Mouse (Mus musculus) naive thymus-derived CD4-positive, alpha-beta T cell, adult 2 months (primary cell): ENCODE results near the gene Ssx2ip.

Experiments
- DNase-seq: peaks from one replicate; pipeline ENCODE4 v3.0.0-alpha.2; 2011; ENCODE audit warnings: low read depth

Gene Ssx2ip

GRCm38 (mm10) chr3:146436114-146436513 lies 31.7 kb downstream of the Ssx2ip start:
- no peak for DNase-seq

- DNase-seq: no peak
These were observed 35.6 kb downstream of the Ssx2ip start for GRCm38 (mm10) chr3:146440011-146440410.

GRCm38 (mm10) chr3:146440422-146440821 lies 36.0 kb downstream of the Ssx2ip start:
- no peak for DNase-seq

- DNase-seq: no peak
These were observed 38.0 kb downstream of the Ssx2ip start for GRCm38 (mm10) chr3:146442484-146442883.

GRCm38 (mm10) chr3:146442936-146443335 lies 38.5 kb downstream of the Ssx2ip start:
- DNase-seq: no peak

GRCm38 (mm10) chr3:146443380-146443779 lies 38.9 kb downstream of the Ssx2ip start:
- no peak for DNase-seq

GRCm38 (mm10) chr3:146444880-146445279 lies 40.4 kb downstream of the Ssx2ip start:
- DNase-seq: no peak

GRCm38 (mm10) chr3:146447156-146447555 lies 42.7 kb downstream of the Ssx2ip start:
- DNase-seq: no peak

- no peak for DNase-seq
These were observed 43.2 kb downstream of the Ssx2ip start for GRCm38 (mm10) chr3:146447598-146447997.

GRCm38 (mm10) chr3:146448372-146448771 lies 43.9 kb downstream of the Ssx2ip start:
- DNase-seq: no peak

GRCm38 (mm10) chr3:146448969-146449368 lies 44.5 kb downstream of the Ssx2ip start:
- no peak for DNase-seq

- DNase-seq: no peak
These were observed 45.4 kb downstream of the Ssx2ip start, which contains the start of gene Ctbs for GRCm38 (mm10) chr3:146449745-146450250. Gene Ctbs, plus strand, starts transcription at chr3:146449795.

GRCm38 (mm10) chr3:146450371-146450841 lies 46.0 kb downstream of the Ssx2ip start:
- DNase-seq: peak; percentile 92

GRCm38 (mm10) chr3:146451375-146451774 lies 46.9 kb downstream of the Ssx2ip start:
- DNase-seq: peak; percentile 10

- no peak for DNase-seq
These were observed 58.5 kb downstream of the Ssx2ip start for GRCm38 (mm10) chr3:146462939-146463338.

GRCm38 (mm10) chr3:146469226-146469625 lies 64.8 kb downstream of the Ssx2ip start:
- no peak for DNase-seq

GRCm38 (mm10) chr3:146472657-146473056 lies 68.2 kb downstream of the Ssx2ip start:
- no peak for DNase-seq

GRCm38 (mm10) chr3:146473741-146474140 lies 69.3 kb downstream of the Ssx2ip start:
- no peak for DNase-seq

- DNase-seq: no peak
These were observed 70.0 kb downstream of the Ssx2ip start for GRCm38 (mm10) chr3:146474428-146474827.

GRCm38 (mm10) chr3:146482044-146482443 lies 77.6 kb downstream of the Ssx2ip start:
- no peak for DNase-seq

GRCm38 (mm10) chr3:146486464-146486863 lies 82.0 kb downstream of the Ssx2ip start:
- peak; percentile 3 for DNase-seq
